Mouse (Mus musculus) A20 (cell line): ENCODE measurements around the gene Tmsb10.

Source experiments
- DNase-seq: peaks from one replicate; pipeline ENCODE4 v3.0.0-alpha.2; 2011; ENCODE audit warnings: low read depth, low spot score

Tmsb10 gene

DNA sequence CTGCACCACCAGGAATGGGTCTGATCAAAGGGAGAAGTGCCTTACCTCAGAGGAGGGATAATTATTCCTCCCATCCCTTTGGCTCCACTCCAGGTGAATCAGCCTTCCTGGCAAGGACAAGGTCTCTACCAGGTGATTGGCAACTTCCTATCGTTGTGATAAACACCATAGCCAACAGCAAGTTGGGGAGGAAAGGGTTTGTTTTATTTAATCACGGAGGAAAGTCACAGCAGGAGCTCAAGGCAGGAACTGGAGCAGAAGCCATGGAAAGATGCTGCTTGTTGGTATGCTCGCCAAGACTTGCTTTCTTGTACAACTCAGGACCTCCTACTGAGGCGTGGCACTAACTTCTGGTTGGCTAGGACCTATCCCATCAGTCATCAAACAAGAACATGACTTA, 47.3 kb downstream of the Tmsb10 start:
- DNase-seq, result no peak
